Mouse (Mus musculus): ENCODE results near the gene Cyct. TPM values are rescaled to one million over a fixed set of nuclear protein-coding genes. Genes with fewer than 3 reads are reported as not detected.

Gene Cyct
- polyA plus RNA-seq, 1 experiment, result not detected

DNA sequence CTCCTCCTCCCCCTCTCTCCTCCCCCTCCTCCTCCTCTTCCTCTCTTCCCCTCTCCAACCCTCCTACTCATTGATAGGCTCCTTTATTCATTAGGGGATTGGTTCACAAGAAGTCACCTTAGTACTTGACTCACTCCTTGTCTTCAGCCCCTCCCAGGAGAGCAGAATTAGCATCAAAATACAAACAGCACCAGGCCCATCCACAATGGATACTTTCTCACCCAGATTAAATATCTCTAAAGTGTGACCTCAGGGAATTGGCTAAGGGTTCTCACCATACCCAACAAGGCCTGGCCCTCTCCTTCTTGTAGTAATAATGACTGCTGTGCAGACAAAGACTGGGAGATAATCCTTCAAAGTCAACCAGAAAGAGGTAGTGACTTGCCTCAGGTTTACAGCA lies 39.9 kb upstream of the Cyct start:
- peaks cover 2% of the 10 kb centered on the region; the same call in 1 of the 2 replicates for H3K27me3 ChIP-seq (ENCODE audit: control insufficient read depth, insufficient read depth, low read length)
- H3K36me3 ChIP-seq (ENCODE audit: control insufficient read depth, insufficient read depth, low read length), result no peaks in the 10 kb centered on the region
- DNase-seq, result no peak
- H3K4me3 ChIP-seq (ENCODE audit: control insufficient read depth, insufficient read depth, low read length), result no peak overlapping the region
- no peak overlapping the region for H3K27ac ChIP-seq (ENCODE audit: control insufficient read depth, insufficient read depth, low read length)
- no peak for TF ChIP-seq CTCF (IDR thresholded peaks at IDR 0.05; ENCODE audit: borderline replicate concordance, control insufficient read depth, extremely low read depth, insufficient read depth, low read length, poor library complexity)
- no peak for TF ChIP-seq POLR2A (IDR thresholded peaks at IDR 0.05; ENCODE audit: control insufficient read depth, extremely low read depth, insufficient read depth, low read length, poor library complexity)
- H3K4me1 ChIP-seq (replicated peaks; ENCODE audit: control insufficient read depth, insufficient read depth, low read length), result no peaks in the 10 kb centered on the region

DNA sequence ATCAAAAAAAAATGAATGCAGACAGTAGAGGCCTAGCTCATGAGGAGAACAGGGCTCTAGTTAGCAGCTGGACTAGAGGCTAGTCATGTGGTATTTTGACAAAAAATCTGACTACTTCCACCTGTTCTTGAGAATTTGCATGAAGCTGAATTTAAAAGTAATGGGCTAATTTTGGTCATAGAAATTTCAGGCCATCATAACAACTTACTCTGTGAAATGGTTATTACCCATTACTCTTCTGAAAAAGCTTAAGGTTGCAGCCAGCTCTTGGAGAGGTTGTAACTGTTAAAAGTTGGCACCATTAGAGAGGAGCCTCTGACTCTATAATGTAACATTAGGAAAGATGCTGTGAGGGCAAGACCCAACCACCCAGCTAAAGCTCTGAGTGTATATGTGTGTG lies 26.3 kb upstream of the Cyct start:
- Histone ChIP-seq H3K27me3 (ENCODE audit: control insufficient read depth, insufficient read depth, low read length) (no peaks in the 10 kb centered on the region), H3K36me3 (ENCODE audit: control insufficient read depth, insufficient read depth, low read length) (peaks cover 13% of the 10 kb centered on the region; the same call in 1 of the 2 replicates), H3K4me3 (ENCODE audit: control insufficient read depth, insufficient read depth, low read length) (no peak overlapping the region), H3K27ac (ENCODE audit: control insufficient read depth, insufficient read depth, low read length) (no peak overlapping the region), H3K4me1 (replicated peaks; ENCODE audit: control insufficient read depth, insufficient read depth, low read length) (no peaks in the 10 kb centered on the region)
- no peak for DNase-seq
- no peak for TF ChIP-seq POLR2A (IDR thresholded peaks at IDR 0.05; ENCODE audit: control insufficient read depth, extremely low read depth, insufficient read depth, low read length, poor library complexity)

DNA sequence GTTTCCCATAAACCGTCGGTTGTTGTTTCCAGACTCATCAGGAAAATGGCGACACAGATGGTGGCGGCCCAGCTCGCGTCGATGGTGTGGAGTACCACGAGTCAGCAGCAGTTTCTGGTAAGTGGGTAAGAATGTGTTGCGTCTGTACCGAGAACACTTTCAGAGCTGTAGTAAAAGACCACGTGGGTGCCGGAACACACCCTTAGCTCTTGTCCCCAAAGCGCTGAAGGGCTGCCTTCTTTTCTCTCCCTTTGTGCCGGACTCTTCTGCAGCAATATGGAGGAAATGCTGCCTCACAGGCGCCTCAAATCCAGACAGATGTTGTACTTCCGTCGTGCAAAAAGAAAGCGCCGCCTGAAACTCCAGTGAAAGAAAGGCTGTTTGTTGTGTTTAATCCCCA lies 18.4 kb upstream of the Cyct start:
- 97% methylated on average over 19 of the region's 19 CpGs for WGBS
- TF ChIP-seq CTCF (IDR thresholded peaks at IDR 0.05; ENCODE audit: borderline replicate concordance, control insufficient read depth, extremely low read depth, insufficient read depth, low read length, poor library complexity) (no peak), POLR2A (IDR thresholded peaks at IDR 0.05; ENCODE audit: control insufficient read depth, extremely low read depth, insufficient read depth, low read length, poor library complexity) (no peak)

DNA sequence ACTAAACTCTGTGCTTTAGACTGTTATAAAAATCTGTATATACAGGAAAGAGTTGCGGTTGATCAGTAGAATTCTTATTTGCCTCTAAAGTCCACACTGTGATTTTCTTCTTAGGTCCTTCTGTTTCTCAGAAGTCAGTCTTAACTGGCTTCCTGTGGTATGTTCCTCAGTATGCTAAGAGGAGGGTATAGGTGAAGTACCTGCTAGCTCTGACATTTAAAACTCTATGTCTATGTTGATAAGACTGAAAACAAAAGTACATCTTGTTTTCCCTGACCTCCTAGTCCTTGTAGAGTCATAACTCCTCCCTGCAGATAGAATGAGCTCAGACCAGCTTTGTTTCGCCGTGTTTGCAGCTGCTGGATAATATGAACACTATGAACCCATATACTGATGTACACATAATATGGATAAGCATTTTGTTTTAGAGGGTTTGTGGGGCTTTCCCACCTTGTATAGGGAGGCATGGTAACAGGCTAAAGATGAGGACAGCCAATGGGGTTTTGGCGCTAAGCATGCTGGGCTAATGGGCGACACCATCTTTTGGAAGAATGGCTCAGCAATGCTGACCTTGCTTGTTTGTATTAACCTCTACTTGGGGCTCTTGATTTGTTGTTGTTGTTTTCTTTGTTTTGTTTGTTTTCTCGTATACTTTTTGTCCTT lies 14.4 kb upstream of the Cyct start:
- DNase-seq, result no peak
- peaks cover 64% of the 10 kb centered on the region for H3K36me3 ChIP-seq (ENCODE audit: control insufficient read depth, insufficient read depth, low read length)
- no peak overlapping the region for H3K27ac ChIP-seq (ENCODE audit: control insufficient read depth, insufficient read depth, low read length)
- no peak overlapping the region for H3K4me3 ChIP-seq (ENCODE audit: control insufficient read depth, insufficient read depth, low read length)
- H3K27me3 ChIP-seq (ENCODE audit: control insufficient read depth, insufficient read depth, low read length), result no peaks in the 10 kb centered on the region
- peaks cover 6% of the 10 kb centered on the region for H3K4me1 ChIP-seq (replicated peaks; ENCODE audit: control insufficient read depth, insufficient read depth, low read length)
- WGBS, result 97% methylated on average over 6 of the region's 6 CpGs
- TF ChIP-seq POLR2A (IDR thresholded peaks at IDR 0.05; ENCODE audit: control insufficient read depth, extremely low read depth, insufficient read depth, low read length, poor library complexity) (no peak), CTCF (IDR thresholded peaks at IDR 0.05; ENCODE audit: borderline replicate concordance, control insufficient read depth, extremely low read depth, insufficient read depth, low read length, poor library complexity) (no peak)

More for the DNA sequence above, 18.4 kb upstream of the Cyct start:
- Histone ChIP-seq H3K4me3 (ENCODE audit: control insufficient read depth, insufficient read depth, low read length) (no peak overlapping the region), H3K36me3 (ENCODE audit: control insufficient read depth, insufficient read depth, low read length) (peaks cover 72% of the 10 kb centered on the region), H3K4me1 (replicated peaks; ENCODE audit: control insufficient read depth, insufficient read depth, low read length) (no peaks in the 10 kb centered on the region), H3K27me3 (ENCODE audit: control insufficient read depth, insufficient read depth, low read length) (no peaks in the 10 kb centered on the region), H3K27ac (ENCODE audit: control insufficient read depth, insufficient read depth, low read length) (no peak overlapping the region)
- no peak for DNase-seq

DNA sequence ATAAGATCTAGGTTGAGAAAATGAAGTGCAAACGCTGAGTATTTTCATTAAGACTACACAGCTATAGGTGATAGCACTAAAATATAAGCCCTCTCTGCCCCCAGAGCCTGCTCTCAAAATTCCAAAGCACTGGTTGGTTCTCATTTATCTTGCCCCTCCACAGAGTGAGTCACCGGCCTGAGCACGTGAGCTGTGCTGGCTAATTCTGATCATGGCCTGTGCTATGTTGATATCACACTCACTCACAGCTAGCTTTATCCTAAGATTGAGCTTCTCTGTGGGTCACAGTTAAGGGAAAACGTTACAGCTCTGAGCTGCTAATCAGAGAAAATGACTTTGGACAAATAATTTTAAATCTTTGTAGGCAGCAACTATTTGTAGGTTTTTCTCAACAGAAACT lies 12.0 kb upstream of the Cyct start:
- DNase-seq, result no peak
- over 99% methylated on average over 4 of the region's 4 CpGs for WGBS
- no peak for TF ChIP-seq CTCF (IDR thresholded peaks at IDR 0.05; ENCODE audit: borderline replicate concordance, control insufficient read depth, extremely low read depth, insufficient read depth, low read length, poor library complexity)
- no peak for TF ChIP-seq POLR2A (IDR thresholded peaks at IDR 0.05; ENCODE audit: control insufficient read depth, extremely low read depth, insufficient read depth, low read length, poor library complexity)
- no peak overlapping the region for H3K4me3 ChIP-seq (ENCODE audit: control insufficient read depth, insufficient read depth, low read length)
- no peak overlapping the region for H3K27ac ChIP-seq (ENCODE audit: control insufficient read depth, insufficient read depth, low read length)
- H3K36me3 ChIP-seq (ENCODE audit: control insufficient read depth, insufficient read depth, low read length), result peaks cover 39% of the 10 kb centered on the region
- peaks cover 6% of the 10 kb centered on the region for H3K4me1 ChIP-seq (replicated peaks; ENCODE audit: control insufficient read depth, insufficient read depth, low read length)
- H3K27me3 ChIP-seq (ENCODE audit: control insufficient read depth, insufficient read depth, low read length), result no peaks in the 10 kb centered on the region

DNA sequence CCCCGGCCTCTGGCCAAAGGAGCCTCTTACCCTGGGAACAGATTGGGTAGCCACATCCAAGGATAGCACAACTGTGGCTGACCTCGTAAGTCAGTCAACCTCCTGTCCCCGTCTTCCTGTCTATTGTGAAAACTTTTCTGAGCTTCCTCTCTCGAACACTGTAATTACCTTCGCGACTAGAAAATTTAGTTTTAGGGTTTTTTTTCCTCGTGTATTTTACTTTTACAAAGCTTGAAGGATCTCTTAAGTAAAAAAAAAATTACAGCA lies 10.3 kb upstream of the Cyct start:
- H3K27ac ChIP-seq (ENCODE audit: control insufficient read depth, insufficient read depth, low read length), result no peak overlapping the region
- peaks cover 6% of the 10 kb centered on the region for H3K4me1 ChIP-seq (replicated peaks; ENCODE audit: control insufficient read depth, insufficient read depth, low read length)
- DNase-seq, result no peak
- H3K27me3 ChIP-seq (ENCODE audit: control insufficient read depth, insufficient read depth, low read length), result no peaks in the 10 kb centered on the region
- peak overlapping the region; percentile 95 for H3K4me3 ChIP-seq (ENCODE audit: control insufficient read depth, insufficient read depth, low read length)
- 2% methylated on average over 7 of the region's 7 CpGs for WGBS
- peaks cover 27% of the 10 kb centered on the region for H3K36me3 ChIP-seq (ENCODE audit: control insufficient read depth, insufficient read depth, low read length)
- TF ChIP-seq CTCF (IDR thresholded peaks at IDR 0.05; ENCODE audit: borderline replicate concordance, control insufficient read depth, extremely low read depth, insufficient read depth, low read length, poor library complexity) (no peak), POLR2A (IDR thresholded peaks at IDR 0.05; ENCODE audit: control insufficient read depth, extremely low read depth, insufficient read depth, low read length, poor library complexity) (no peak)

Measured in thymus, adult 2 months (tissue).